Mouse (Mus musculus): ENCODE measurements at regions not wholly inside any gene's neighbourhood (a gene's known extent, or its start where the extent isn't known, plus 50 kb on each side); places are given as distances from the start of the nearest gene placed in this dataset.

DNA sequence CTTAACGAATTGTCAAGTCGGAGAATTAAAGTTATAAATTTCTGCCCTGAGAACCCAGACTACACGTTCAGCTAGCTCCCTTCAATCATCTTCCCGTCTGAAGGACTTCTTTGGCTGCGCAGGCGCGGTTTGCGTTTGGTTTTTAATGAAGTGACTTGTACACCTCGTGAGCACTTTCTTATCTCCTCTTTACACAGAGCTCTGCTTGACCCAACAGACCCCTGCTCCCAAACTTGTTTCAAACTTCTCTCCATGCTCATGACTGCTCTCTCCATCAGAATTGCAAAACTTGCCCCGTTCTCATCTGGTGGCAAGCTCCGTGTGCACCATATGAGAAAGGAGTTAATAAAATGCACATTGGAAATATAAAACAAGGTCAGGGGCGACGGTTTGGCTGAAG lies 257.2 kb upstream of the Nt5e start:
- no peak for DNase-seq

DNA sequence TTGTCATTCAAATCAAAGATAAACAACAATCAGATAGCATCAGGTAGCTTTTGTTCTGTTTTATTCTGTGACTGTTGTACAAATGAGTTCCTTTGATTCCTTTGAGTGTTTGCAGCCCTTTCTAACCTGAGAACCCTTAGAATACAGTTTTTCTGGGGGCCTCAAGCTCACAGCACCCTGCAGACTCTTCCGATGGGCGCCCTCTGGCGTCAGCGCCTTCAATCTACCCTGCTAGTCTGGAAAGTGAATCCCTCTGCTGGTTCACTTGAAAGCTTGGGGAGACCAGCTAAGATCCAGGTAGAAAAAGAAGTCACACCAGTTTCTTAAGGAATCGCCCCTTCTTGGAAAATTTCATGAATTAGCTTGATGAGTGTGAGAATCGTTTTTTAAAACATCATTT lies 253.8 kb upstream of the Nt5e start:
- DNase-seq: no peak

DNA sequence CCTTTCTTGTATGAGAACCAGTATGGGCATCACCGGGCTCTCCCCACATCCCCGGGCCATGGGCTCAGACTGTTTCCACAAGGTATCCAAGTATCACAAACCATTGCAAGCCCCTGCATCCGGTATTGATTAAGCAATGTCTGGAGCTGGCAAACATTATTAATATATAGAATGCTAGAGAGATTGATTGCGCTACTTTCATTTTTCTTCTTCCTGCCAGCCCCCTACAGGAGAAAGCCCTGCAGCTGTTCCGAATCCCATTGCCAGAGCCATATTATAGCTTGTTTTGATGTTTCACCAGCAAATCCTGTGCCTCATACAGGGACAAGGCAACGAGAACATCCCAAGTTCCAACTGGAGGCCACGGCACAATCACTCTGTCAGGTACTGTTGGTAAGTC lies 253.4 kb upstream of the Nt5e start:
- DNase-seq: no peak

DNA sequence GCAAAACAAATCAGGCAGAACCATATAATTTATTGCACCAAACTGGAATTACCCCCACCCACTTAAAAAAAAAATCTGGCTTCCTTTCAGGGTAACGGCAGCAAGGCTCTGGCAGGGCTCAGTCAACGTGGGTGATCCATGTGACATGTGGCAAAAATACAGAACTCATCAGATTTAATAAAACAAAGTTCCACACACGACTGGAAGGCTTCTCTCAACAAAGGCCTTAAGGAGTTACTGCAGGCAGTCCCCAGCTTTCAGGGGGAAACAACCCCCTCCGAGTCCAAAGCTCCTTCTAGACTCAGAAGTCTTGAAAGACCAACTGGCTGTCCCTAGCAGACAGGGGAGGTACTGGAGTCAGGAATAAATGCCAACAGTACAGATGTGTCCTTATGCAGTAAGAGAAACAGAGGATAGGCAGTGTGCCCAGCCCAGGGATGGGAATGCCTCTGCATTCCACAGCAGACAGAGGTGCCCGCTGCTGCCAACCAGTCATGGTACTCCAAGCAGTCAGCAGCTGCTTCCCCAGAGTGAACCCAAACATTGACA lies 244.0 kb upstream of the Nt5e start:
- no peak for DNase-seq

DNA sequence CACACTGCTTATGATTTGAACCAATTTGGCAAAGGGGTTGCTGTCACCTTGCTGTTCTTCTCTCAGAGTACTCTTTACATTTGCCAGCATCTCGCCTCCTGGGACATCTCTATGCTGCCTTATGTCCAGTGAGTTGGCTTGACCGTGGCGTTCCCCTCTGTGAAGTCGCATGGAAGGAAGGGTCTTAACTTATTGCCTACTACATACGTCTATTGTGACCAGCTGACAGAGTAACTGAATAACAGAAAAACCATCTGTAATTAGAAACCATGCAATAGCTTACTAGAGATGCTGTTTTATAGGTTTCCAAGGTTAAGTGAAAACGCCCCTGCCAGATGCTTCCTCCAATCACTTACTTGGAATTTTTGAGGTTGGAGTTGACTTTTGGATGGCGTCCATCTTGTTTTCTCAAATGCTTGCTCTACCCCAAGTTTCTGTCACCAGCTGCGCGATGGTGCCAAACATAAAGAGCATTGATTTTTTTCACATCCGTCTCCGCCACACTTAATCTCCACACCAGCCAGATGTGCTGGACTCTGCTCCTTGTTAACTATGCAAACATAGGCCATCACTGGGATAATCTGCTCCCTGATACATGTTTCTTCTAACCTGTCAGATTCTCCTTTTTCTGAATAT lies 241.7 kb upstream of the Nt5e start:
- no peak for DNase-seq

DNA sequence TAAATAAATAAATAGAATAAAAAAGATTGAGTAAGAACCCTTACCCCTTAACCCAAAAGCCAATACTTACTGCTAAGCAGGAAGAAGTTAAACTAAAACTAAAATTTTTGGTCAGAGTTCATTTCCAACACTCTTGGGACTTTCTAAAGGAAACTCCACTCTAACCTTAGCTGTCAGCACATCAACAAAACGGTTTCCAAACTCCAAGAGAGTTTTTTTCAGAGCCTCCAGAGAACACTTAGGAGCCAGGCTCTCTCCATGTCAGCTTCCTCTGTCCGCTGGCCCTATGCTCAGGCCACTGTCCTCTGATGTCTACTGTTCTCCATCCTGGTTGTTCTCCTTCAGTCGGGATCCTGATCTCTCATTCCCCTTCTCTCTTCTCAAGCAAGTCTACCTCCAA lies 241.1 kb upstream of the Nt5e start:
- no peak for DNase-seq

DNA sequence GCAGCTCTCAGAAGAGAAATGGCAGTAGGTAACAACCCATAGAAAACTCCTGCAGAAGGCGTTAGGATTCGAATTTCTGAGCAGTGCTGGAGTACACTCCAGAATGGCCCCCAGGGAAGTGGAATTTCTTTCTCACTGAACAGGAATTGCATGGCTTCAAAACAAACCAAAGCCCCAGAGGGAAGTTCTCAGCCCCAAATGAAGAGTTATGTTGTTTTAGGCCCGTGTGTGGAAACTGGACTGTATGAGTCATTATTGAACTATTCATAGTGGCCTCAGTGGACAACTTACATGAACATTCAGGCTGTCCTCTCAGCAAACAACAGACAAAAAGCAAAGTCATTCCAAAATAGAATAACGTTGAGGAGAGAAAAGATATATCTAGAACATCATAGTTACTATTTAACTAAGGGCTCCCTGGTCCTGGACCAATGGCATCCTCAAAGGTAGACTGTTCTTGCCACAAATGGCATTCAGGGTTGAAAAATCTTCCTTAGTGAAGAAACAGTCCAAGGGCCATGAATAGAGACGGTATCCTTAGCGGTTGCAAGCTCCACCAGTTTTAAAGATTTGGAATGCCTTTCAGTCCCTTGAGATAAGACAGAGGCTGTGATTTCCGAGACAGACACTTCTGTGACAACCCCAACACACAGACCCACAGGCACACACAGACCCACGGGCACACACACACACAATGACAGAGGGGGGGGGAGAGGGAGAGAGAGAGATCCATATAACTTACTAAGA lies 235.0 kb upstream of the Nt5e start:
- no peak for DNase-seq

DNA sequence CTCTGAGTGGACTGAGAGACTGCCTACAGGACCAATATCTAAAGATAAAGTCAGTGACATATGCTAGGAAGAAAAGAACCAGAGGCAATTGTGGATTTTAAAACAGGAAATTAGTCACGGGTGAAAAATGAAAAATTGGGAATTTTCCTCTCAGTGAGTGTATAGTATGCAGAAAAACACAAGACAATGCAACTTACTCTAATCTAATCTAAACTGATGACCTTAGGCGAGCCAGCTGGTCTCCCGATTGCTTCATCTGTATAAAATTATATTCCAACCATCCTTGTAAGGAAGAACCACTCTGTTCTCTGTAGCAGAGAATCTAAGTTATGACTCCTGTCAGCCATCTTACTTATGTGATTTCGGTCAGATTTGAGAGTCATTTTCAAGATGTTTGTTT lies 234.4 kb upstream of the Nt5e start:
- DNase-seq: no peak

DNA sequence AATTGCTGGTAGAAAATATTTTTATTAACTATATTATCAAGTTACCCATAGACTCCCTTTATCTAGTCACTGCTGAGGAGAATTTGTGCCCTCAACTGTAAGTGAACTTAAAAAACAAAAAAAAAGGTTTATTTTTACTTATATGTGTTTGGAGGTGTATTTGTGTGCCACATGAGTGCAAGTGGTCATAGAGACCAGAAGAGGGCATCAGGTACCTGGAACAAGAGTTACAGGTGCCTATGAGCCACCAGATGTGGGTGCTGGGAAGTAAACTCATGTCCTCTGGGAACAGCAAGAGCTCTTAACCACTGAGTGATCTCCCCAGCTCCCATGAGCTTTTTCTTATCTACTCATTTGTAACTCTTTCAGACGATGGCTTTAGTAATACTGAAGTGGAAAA lies 213.9 kb upstream of the Nt5e start:
- no peak for DNase-seq

DNA sequence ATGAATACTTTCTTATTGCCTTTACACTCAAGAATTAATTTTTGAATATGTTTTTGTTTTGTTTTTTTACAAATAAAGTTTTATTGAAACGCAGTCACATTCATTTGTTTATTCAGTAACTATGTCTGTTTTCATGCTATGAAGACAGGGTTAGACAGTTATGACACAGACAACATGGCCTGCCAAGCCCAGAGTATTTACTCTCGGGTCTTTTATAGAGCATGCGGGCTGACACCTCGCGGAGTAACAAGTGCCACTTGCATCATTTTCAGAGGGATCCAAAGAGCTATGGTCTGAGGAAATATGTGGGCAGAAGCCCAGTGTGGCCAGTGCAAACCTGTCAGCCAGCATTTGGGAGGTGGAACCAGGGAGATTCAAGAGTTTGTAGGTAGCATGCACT lies 206.5 kb upstream of the Nt5e start:
- DNase-seq: no peak

DNA sequence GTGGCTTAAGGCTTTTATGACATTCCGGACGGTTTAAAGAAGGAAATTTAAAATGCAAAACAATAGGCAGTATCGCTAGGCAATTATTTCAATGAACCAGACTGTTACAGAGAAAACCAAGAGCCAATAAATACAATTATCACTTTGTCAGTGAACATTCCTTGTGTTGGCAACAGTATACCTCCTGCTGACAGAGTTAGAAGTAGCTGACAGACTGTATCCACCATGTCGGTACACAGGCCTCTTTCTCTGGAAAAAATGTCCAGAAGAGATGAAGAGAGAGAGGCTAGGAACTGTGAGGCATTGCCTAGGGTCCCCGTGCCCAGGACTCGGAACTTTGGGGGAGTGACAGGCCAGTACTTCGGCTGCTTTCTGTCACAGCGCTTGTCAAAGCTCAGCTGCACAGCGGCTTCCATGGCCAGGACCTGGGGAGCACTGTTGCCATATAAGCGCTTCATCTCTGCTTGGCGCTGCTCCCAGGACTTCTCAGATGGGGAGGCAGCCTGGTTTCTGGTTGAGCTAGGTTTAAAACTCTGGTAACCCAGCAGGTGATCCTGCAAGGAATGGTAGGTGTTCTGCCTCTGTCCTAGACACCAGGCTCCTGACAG lies 205.9 kb upstream of the Nt5e start:
- DNase-seq: no peak

DNA sequence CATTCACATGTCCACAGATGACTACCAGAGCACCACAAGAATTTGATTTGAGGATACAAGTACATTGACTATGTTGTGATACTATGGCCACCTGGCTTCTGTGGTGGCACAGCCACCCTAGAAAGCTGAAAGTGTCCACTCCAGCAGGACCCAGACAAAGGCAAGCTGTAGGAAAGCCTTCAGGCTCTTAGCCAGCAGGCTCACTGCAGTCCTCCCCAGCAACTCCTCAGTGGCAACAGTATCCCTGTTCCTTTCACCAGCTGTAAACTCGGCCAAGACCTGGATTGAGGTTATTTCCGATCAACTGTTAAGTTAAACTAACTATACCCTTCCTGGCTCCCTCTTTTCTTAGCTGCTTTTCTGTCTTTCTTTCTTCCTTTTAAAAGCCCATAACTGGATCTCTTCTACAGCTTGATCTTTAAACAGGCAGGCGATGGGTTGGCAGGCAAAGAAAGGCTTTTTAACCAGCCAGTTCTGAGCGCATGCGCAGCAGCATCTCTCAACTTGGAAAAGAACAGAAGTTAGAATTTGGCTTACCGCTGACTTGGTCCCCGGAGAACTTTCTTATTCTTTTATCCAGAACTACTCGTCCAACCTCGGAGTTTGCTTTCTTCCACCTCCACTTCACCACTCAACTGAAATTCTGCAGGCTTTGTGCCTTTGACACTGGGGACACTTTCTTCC lies 202.5 kb upstream of the Nt5e start:
- DNase-seq: no peak

DNA sequence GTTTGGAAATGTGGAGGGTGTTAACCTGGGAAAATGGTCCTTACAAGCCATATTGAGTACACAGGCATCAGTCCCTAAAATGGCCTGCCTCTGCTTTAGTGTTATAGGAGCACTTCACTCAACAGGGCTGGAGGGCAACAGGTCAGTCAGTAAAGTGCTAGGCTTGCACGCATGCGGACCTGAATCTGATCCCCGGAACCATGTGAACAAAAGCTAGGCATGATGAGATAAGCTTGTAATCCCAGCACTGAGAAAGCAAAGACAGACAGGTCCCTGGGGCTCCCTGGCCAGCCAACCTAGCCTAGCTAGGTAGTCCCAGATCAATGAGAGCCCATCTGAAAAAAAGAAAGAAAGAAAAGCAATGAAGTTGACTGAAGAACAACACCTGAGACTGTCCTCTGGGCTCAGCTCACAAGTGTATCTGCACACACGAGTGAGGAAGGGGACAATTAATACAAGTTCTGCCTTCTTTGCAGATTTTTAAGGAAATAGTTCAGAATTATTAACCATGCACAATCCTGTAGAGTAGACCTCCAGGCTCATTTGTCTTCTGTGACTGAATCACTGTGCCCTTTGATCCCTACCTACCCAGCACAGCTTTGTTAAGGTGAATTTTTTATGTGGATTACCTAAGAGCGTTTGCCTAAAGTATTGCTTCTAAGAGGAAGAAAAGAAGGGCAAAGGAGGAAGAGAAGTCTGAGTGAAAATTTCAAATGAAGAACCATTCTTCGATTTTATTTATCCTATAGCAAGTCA lies 163.8 kb upstream of the Nt5e start:
- no peak for DNase-seq

DNA sequence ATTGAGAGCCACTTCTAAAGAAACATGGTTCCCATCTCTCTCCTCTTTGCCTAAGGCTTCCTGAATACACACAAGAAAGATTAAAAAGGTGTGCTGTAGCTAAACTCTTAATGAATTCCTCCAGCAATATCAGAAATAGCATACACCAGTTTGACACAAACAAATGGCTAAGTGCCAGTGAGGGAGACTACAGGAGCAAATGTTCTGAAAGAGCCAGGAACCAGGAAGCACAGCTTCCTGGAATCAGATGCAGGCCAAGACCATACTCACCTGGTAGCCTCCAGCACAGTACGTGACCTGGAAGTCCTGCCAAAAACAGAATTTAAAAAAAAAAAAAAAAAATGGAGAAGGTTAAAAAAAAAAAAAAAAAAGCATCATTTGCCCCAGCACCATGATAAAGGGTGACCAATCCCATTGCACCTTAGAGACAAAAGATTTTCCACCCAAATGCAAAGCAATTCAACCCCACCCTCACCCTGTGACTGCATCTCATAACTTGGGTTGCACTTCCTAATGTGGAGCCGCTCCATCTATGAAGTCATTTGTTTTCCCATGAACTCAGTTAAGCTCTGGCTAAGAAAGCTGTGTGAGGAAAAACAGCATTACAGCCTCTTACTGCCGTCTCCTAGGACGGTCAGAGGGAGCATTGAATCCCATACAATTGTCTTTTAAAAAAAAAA lies 149.3 kb upstream of the Nt5e start:
- DNase-seq: no peak

DNA sequence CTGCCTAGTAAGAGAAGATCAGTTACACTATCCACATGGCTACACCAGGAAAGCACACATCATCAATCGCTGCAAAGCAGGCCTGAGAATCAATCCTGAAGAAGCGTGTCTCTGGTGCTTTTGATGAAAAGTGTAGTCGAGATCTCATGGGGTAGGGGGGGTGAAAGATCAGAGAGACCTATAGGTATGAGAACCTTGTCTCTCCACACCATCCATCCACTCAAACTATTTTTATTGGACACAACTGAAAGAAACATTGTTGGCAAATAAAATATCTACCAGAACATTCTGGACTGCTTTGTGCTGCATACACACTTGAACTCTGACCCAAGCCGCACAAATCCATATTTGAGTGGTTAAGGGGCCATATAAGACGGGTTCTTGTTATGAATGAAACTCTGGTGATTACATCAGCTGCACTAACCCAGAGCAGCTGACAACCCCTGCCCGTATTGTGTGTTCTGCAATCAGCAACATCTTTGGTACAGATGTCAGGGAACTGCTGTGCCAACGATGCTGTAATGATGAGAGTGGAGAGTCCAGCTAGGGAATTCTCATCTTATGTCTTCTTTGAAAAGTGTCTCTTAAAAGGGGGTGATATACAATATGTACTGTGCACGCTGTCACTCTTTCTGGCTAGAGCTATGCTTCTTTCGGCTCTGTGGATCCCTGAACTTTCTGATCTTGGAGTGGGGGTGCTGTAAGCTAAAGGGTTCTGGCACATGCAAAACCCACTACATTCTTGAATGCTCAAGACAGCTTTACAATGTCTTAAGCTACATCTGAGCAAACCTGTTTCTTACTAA lies 145.6 kb upstream of the Nt5e start:
- no peak for DNase-seq

DNA sequence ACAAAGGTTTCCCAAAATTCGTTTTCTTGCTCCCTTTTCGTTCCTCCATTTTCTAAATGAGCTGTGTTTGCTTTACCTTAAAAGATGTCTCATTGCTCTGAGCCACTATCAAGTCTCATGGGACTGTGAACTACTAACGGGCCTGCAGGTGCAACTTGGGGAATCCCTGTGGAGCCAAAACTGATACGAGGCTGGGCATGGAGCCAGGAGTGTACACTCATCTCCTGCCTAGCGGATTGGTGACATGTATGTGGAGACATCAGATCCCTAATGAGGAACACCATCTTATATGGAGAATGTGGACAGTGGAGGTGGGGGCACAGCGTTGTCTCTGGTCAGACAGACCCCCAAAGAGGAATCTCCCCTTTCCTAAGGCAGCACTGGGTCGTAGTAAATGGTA lies 119.6 kb upstream of the Nt5e start:
- no peak for DNase-seq

DNA sequence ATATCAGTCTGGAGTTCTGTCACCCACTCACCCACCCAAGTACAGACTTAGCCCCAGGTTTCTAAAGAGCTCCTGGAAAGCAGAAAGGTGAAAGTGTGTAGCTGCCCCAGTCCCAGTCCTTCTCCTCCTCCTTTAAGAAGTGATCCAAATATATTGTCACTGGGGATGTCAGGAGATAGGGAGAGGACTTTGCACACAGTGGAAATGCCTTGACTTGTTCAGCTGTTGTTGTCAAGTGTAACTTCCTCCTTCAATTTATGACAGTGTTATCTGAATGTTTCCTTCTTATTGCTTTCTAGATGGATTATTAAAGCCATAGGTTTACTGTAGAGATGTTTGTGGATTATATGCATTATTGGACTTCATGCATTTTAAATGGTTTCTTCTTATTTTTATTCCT lies 119.0 kb upstream of the Nt5e start:
- DNase-seq: no peak

DNA sequence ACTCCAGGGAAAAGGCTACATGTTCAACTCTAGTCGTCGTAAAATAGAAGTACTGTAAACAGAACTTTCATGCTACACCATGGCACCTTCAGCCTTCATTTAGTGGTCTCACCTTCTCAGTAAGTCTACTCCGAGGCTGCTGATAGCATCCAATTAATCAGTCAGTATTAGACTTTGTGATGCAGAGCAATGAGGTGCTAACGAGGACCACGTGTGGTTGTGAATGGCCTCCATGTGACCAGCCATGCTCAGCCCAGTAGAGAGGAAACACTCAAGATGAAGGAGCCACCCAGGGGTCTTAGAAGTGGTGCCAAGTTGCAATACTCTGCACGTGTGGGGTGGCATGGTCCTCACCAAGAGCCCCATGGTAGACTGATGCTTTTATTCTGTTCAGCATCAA lies 112.2 kb upstream of the Nt5e start:
- no peak for DNase-seq

DNA sequence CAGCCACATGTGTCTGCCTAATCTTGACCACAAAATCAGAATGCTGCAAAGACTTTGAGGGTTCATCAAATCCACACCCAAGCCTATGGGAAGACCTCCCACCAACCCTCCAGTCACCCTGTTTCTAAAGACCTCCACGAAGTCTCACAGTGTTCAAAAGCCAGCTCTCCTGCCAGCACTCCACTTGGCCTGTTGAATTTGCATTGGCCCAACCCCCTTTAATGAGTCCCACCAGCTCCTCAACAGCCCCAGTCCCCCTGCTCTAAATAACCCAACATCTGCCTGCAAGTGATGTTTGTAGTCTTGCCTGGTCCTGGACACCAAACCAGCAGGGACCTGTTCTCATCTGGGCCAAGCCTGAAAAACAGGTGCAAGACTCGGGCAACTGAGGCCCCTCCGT lies 106.6 kb upstream of the Nt5e start:
- DNase-seq: no peak

DNA sequence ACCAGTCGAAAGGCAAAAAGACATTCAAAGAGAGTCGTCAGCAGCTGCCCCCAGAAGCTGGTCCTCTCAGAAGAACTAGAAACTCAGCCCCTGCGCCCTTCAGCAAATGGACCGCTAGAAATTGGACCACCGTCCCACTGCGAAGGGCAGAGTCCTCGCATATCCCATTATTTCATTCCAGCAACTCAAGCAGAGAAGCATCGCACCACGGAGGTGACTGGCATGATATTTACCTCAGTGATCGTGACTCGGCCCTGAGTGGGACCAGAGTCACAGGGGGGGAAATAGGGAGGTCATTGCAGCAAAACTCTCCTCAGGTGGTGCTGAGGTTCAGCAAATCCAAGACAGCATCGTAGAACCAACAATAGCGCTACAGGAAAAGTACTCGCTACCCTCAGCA lies 105.7 kb upstream of the Nt5e start:
- DNase-seq: no peak

DNA sequence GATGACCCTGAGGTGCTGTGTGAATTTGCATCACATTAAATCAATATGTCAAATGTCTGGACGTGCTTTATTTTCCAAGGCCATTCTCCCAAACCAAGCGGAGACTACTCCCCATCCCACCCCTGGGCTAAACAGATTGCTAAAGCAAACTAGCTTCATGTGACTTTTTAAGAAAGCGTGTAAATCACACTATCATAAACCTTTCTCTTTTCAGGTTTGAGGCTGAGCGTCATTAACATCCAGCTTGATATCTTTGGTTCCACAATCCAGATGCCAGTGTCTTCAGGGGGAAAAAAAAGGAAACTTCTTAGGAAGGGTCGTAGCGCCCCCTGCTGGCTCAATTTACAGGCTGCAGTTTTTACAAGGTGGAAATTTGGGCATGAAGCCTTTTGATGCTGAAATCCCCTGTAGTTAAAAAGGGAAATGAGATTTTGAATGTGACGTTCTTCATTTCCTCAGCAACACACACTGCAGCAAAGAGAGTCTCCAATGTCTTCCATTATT lies 105.1 kb upstream of the Nt5e start:
- DNase-seq: peak in 1 of 2 experiments; percentile 5
